Mouse (Mus musculus) spleen, postnatal 14 days (tissue): ENCODE measurements around the gene C2cd4c.

Source experiments
- DNase-seq, 2 experiments: peaks; one replicate each; pipeline ENCODE4 v3.0.0; 2021 to 2022; ENCODE audit warnings: low spot score in 2 of 2

The C2cd4c gene

DNA sequence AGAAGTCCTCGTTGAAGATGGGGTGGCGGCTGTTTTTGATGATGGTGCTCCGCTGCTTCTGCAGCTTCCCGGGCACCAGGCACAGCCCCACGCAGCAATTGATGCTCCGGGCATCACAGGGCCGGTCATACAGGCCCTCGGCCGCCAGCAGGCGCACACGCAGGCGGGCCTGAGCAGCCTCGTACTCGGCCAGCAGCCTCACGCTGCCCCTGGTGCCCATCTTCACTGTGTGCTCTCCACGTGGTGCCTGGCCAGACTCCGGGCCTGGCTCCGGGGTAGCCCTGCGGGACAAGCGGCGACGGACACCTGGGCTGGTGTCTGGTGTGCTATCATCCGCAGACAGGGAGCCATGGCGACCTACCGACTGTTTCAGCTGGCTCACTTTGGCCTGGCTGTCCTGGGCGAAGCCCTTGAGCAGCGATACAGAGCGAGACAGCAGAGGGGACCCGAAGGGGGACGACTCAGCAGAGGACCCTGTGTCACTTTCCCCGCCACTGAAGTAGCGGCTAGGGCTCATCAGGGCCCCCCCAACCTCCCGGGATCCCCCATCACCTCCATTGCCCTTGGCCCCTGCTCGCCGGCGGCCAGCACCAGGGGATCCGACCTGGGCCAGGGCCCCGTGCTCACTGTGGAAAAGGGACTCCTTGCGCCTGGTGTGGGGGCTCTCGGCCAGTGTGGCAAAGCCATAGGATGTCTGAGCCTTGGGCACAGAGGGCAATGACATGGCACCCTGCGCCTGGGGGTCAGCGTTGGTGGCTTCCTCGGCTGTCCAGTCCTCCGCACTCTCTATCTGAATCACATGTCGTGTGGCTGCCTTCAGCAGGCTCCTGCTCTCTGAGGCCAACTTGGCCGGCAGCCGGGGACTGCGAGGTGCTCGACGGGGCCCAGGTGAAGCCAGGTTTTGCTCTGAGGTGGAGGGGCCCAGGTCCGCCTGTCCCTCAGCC, 1.4 kb downstream of the C2cd4c start:
- no peak for DNase-seq

GRCm38 (mm10) chr10:79611296-79611695, 2.5 kb downstream of the C2cd4c start:
- DNase-seq, result no peak

- DNase-seq, result no peak
These were observed 4.5 kb downstream of the C2cd4c start for GRCm38 (mm10) chr10:79609276-79609675.

DNA sequence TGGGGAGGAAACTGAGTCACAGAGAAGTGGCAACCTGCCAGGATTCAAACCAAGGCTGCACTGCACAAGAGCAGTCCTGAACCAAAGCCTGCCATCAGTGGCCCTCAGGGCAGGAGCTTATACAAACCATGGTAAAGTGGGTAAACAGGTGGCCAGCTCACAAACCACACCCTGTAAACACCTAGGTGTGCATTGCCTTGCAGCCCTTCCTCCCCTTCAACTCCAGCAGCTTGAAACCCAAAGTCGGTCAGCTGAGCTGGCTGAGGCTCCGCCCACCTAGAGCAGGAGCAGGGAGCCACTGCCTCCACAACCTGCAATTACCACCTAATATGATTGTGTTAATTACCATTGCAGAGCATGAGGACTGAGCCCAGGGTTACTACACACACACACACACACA, 5.9 kb downstream of the C2cd4c start:
- DNase-seq, result no peak

DNA sequence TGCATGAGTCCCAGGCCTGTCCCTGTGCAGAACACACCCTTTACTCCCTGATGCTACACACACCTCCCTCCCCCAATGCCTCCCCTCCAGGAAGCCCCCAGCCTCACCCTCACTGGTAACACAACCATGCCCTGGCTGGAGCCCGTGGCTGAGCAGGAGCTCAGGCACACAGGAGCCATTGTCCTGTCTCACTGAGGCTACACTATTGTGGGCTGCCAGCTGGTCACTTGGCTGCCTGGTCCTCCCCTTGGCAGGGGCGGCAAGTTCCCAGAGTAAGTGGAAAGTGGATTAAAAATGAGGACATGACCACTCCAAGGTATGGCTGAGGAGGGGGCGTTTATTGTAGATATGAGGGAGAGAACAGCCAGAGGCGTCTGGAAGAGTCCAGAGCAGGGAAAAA, 7.3 kb downstream of the C2cd4c start:
- DNase-seq, result no peak

- no peak for DNase-seq
These were observed 15.9 kb downstream of the C2cd4c start for GRCm38 (mm10) chr10:79597936-79598230.

DNA sequence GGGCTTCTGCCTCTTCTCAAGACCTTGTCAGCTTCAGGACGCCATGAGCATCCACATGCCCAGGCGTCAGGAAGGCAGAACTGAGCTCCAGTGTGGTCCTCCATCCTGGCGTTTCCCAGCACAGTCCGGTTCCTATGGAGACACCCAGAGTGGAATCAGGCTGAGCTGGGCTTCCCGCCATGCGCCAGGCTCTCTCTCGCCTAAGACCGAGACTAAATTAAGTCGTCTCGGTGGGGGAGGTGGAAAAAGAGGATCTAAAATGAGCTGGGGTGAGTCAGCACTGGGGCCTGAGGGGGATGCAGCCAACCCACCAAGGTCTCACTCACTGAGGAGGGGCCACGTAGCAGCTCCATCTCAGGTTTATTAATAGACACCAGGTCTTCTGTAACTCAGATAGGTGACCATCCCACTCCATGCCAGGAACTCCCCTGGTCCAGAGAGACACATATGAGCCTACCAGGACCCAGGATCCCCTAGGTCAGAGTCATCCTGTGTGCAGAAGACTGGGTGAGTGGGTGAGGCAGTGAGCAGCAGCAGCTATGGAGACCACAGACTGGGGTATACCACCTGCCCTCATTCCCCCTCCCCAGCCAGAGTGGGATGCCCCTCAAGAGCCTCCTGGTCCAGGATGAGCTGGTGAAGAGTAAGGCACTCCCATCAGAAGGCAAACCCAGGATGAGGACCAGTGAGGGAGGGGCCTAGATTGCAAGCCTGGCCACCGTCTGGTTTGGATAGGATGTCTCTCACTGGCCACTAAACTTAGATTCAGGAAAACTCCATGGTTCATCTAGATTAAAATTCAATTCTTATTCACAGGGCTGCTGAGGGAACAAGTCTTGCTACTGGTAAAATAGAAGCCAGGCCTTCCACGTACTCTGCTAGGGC, 16.5 kb downstream of the C2cd4c start:
- DNase-seq, result no peak

DNA sequence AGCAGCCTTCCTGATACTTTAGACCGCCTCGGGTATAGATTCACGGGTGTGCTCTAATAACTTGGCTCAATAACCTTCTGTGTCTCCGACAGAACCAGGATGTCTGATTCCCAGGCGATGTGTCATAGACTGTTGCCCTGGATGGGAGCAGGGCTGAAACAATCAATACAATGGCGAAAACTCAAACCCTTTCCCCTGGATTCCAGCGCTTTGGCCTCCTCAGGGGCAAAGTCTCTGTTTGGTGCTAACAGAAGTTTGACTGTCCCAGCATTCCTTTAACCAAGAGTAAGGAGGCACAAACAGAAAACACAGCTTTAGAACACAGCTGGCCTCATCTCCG, 18.3 kb downstream of the C2cd4c start:
- no peak for DNase-seq

DNA sequence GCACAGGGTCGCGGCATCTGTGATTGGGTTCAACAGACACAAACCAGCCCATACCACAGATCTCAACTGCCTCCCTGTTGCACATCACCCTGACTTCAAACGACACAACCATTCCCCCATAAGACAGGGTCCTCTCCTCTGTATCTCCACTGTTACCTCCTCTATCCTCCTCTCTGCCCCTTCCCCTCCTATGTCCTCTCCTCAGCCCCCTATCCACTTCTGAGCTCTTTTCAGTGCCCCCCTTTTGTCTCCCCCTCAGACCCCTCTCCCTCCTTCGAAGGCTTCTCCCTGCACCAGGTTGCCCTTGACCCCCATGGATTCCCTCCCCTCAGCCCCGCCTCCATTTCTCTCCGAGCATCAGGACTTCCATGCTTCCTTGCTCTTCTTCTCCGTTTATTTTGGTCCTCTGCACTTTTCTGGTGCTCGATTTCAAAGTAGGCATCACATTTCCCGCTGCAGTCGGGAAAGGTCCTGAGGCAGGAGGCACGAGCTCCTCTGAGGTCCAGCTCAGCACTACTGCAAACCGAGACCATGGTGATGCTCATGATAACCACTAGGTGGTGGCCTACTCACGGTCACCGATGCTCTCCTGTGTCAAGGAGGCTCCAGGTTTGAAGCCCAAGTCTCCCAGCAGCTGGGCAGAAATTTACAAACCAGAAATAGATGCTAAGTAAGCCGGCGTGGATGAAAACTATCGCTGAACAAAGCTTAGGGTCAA, 18.8 kb downstream of the C2cd4c start:
- DNase-seq, result peak in 1 of 2 experiments; percentile 9

DNA sequence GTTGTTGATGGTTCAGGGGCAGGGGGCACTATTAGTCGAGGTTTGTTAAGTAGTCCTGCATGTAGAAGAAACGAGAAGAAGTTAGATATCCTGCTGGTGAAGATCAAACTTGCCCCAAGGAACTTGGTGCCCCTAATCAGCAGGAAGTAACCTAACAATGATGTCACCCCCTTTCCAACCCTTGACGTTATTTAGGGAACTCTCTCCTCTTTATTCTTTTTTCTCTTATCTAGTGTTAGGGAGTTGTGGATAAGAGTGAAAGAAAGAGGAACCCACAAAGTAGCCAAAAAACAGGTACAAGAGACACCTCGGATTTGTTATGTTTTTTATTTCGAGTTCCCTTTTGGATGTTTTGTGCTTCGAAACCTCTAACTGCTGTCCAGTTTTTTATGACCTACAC, 19.7 kb downstream of the C2cd4c start:
- no peak for DNase-seq

- DNase-seq, result no peak
These were observed 23.1 kb downstream of the C2cd4c start for GRCm38 (mm10) chr10:79590702-79591101.

DNA sequence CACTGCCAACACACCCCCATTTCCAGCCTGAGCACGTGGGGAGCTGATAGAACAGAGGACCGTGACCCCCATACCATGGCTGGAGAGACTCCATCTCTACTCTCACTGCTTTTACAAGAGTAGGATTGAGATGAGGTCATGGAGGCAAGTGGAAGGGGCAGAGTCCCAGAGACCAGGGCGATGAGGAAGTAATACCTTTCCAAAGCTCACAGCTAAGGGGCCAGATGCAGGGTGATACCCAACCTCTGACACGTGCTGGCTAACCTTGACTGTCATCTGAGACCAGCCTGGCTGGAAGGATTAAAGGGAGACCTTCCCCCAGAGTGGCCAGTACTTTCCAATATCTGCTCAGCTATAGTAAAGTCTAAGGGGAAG, 26.1 kb downstream of the C2cd4c start:
- no peak for DNase-seq

- DNase-seq, result no peak
These were observed 26.6 kb downstream of the C2cd4c start, which contains the start of gene Theg for GRCm38 (mm10) chr10:79587061-79587751. Gene Theg (minus strand): TSS chr10:79587331.

- DNase-seq, result no peak
These were observed 27.6 kb downstream of the C2cd4c start for GRCm38 (mm10) chr10:79586243-79586642.

DNA sequence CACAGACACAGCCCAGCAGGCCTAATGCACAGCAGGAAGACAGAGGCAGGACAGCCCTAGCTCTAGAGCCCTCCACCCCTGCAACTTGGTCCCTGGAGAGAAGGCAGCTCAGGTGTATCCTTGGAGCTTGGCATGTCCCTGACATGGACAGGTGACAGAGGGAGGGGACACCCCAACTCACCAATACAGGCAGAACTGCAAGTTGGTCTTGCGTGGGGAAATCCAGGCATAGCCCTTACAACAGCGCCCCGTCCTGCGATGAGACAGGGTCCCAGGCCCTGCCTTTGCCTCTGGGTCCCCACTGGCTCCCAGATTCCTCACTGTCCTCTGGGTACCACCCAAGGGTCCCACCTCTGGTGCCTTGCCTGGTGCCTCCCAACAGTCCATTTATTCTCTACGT, 28.1 kb downstream of the C2cd4c start:
- DNase-seq, result no peak

- no peak for DNase-seq
These were observed 28.7 kb downstream of the C2cd4c start for GRCm38 (mm10) chr10:79585136-79585535.

- peak in 1 of 2 experiments; percentile 7 for DNase-seq
These were observed 29.4 kb downstream of the C2cd4c start for GRCm38 (mm10) chr10:79584426-79584825.

- DNase-seq, result no peak
These were observed 29.8 kb downstream of the C2cd4c start for GRCm38 (mm10) chr10:79584021-79584420.

- DNase-seq, result no peak
These were observed 32.3 kb downstream of the C2cd4c start for GRCm38 (mm10) chr10:79581501-79581900.

DNA sequence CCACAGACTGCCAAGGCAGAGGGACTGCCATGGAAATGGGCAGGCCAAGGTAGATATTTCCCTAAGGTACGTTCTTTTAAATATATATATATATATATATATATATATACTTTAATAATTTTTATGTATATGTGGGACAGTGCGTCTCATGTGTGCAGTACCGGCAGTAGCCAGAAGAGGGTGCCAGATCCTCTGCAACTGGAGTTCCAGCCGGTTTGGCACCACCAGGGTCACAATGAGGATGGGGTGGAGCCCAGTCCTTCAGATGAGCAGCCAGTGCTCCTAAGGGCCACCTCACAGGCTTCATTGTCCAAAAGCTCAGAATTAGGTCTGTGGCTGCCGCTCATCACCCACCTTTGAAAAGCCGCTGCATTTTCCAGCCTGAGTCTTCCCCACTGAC, 33.0 kb downstream of the C2cd4c start:
- DNase-seq, result peak in 1 of 2 experiments; percentile 45

- no peak for DNase-seq
These were observed 33.5 kb downstream of the C2cd4c start for GRCm38 (mm10) chr10:79580356-79580755.

- DNase-seq, result no peak
These were observed 34.0 kb downstream of the C2cd4c start for GRCm38 (mm10) chr10:79579781-79580180.
